Mouse (Mus musculus) MEL (cell line): ENCODE results near the gene Higd1b. TPM values are rescaled to one million over a fixed set of nuclear protein-coding genes. Genes with fewer than 3 reads are reported as not detected.

Experiments used
- DNase-seq: peaks from one replicate; pipeline ENCODE4 v3.0.0; 2011; ENCODE audit warnings: low read depth, low spot score
- H3K27ac ChIP-seq: 2 replicates; pipeline ENCODE4 v1.5.1; 2012; ENCODE audit warnings: low read depth, mild to moderate bottlenecking, control low read depth, low read length, moderate library complexity; ENCODE audit not compliant: control insufficient read depth
- H3K27me3 ChIP-seq, 2 experiments: fragments of 150-350 bp in 1 of 2; sonication (generic) in 1 of 2; 2 replicates each; pipeline ENCODE4 v1.6.1; 2012; ENCODE audit warnings: low read length in 2 of 2, mild to moderate bottlenecking in 2 of 2, improper control_type of control experiment in 1 of 2, moderate library complexity in 1 of 2; ENCODE audit not compliant: insufficient read depth in 2 of 2, control insufficient read depth in 1 of 2
- H3K36me3 ChIP-seq, 2 experiments: 2 replicates each; pipeline ENCODE4 v1.6.1; 2012 to 2014; ENCODE audit warnings: low read length in 2 of 2, improper control_type of control experiment in 1 of 2, inconsistent platforms in 1 of 2, mild to moderate bottlenecking in 1 of 2; ENCODE audit not compliant: insufficient read depth in 2 of 2, control insufficient read depth in 1 of 2
- H3K4me1 ChIP-seq, 2 experiments: fragments of 150-350 bp in 1 of 2; sonication (generic) in 1 of 2; 2 replicates each; pipeline ENCODE4 v1.6.1; 2012; ENCODE audit warnings: low read length in 2 of 2, improper control_type of control experiment in 1 of 2, mild to moderate bottlenecking in 1 of 2; ENCODE audit not compliant: insufficient read depth in 2 of 2, control insufficient read depth in 1 of 2
- H3K4me3 ChIP-seq, 2 experiments: fragments of 150-350 bp in 1 of 2; sonication (generic) in 1 of 2; 2 replicates each; pipeline ENCODE4 v1.5.1; 2012; ENCODE audit warnings: low read depth in 2 of 2, low read length in 2 of 2, mild to moderate bottlenecking in 2 of 2, moderate library complexity in 2 of 2, control low read depth in 1 of 2, improper control_type of control experiment in 1 of 2; ENCODE audit not compliant: control insufficient read depth in 1 of 2, insufficient read depth in 1 of 2
- H3K79me2 ChIP-seq: 2 replicates; pipeline ENCODE4 v1.6.1; 2012; ENCODE audit warnings: mild to moderate bottlenecking, low read length, moderate library complexity; ENCODE audit not compliant: control insufficient read depth, poor library complexity, insufficient read depth
- H3K9ac ChIP-seq: 2 replicates; pipeline ENCODE4 v1.6.1; 2012; ENCODE audit warnings: low read depth, mild to moderate bottlenecking, control low read depth, low read length, moderate library complexity; ENCODE audit not compliant: control insufficient read depth, poor library complexity, severe bottlenecking
- H3K9me3 ChIP-seq: fragments of 150-350 bp; sonication (generic); replicated peaks from 2 replicates; pipeline ENCODE4 v1.6.1; 2012; ENCODE audit warnings: mild to moderate bottlenecking, low read length, improper control_type of control experiment, moderate library complexity; ENCODE audit not compliant: insufficient read depth
- BHLHE40 ChIP-seq: IDR thresholded peaks from 2 replicates; pipeline ENCODE4 v1.6.1; 2012; ENCODE audit warnings: low read depth, mild to moderate bottlenecking, inconsistent platforms, low read length, improper control_type of control experiment, borderline replicate concordance
- CHD1 ChIP-seq: IDR thresholded peaks from 2 replicates; pipeline ENCODE4 v1.6.1; 2012; ENCODE audit warnings: low read depth, mild to moderate bottlenecking, inconsistent platforms, low read length, improper control_type of control experiment
- CTCF ChIP-seq, 3 experiments: IDR thresholded peaks in 2 of 3; conservative IDR thresholded peaks in 1 of 3; 2 replicates each; pipeline ENCODE4 v1.5.1; 2011 to 2012; ENCODE audit warnings: low read length in 3 of 3, low read depth in 2 of 3, mild to moderate bottlenecking in 2 of 3, improper control_type of control experiment in 1 of 3, inconsistent platforms in 1 of 3, mixed read lengths in 1 of 3, moderate library complexity in 1 of 3; ENCODE audit not compliant: control insufficient read depth in 1 of 3, insufficient read depth in 1 of 3, poor library complexity in 1 of 3, severe bottlenecking in 1 of 3
- E2F4 ChIP-seq: IDR thresholded peaks from 2 replicates; pipeline ENCODE4 v1.6.1; 2011; ENCODE audit warnings: low read depth, low read length, improper control_type of control experiment, borderline replicate concordance
- ELF1 ChIP-seq: IDR thresholded peaks from 2 replicates; pipeline ENCODE4 v1.6.1; 2014; ENCODE audit warnings: low read depth, mild to moderate bottlenecking, inconsistent platforms, low read length, improper control_type of control experiment, moderate library complexity
- EP300 ChIP-seq, 2 experiments: IDR thresholded peaks; 2 replicates each; pipeline ENCODE4 v1.6.1; 2011; ENCODE audit warnings: improper control_type of control experiment in 2 of 2, low read length in 2 of 2, low read depth in 1 of 2, mild to moderate bottlenecking in 1 of 2
- ETS1 ChIP-seq: IDR thresholded peaks from 2 replicates; pipeline ENCODE4 v1.6.1; 2012; ENCODE audit warnings: low read depth, mild to moderate bottlenecking, inconsistent platforms, low read length, improper control_type of control experiment, moderate library complexity
- GATA1 ChIP-seq: IDR thresholded peaks from 2 replicates; pipeline ENCODE4 v1.6.1; 2011; ENCODE audit warnings: low read depth, low read length, improper control_type of control experiment
- HCFC1 ChIP-seq: IDR thresholded peaks from 2 replicates; pipeline ENCODE4 v1.6.1; 2012; ENCODE audit warnings: low read depth, mild to moderate bottlenecking, inconsistent platforms, low read length, improper control_type of control experiment, moderate library complexity
- JUND ChIP-seq: IDR thresholded peaks from 2 replicates; pipeline ENCODE4 v1.6.1; 2011; ENCODE audit warnings: low read depth, mild to moderate bottlenecking, improper control_type of control experiment, low read length
- KAT2A ChIP-seq: conservative IDR thresholded peaks from 2 replicates; pipeline ENCODE4 v1.6.1; 2012; ENCODE audit warnings: low read depth, low read length, improper control_type of control experiment, inconsistent platforms
- MAFK ChIP-seq: IDR thresholded peaks from 2 replicates; pipeline ENCODE4 v1.6.1; 2011; ENCODE audit warnings: low read depth, mild to moderate bottlenecking, low read length, improper control_type of control experiment, borderline replicate concordance
- MAX ChIP-seq: IDR thresholded peaks from 2 replicates; pipeline ENCODE4 v1.6.1; 2011; ENCODE audit warnings: low read length, improper control_type of control experiment
- MEF2A ChIP-seq: IDR thresholded peaks from 2 replicates; pipeline ENCODE4 v1.6.1; 2014; ENCODE audit warnings: low read depth, mild to moderate bottlenecking, inconsistent platforms, low read length, improper control_type of control experiment; ENCODE audit not compliant: poor library complexity, insufficient replicate concordance, severe bottlenecking; ENCODE audit errors: extremely low read depth
- MXI1 ChIP-seq: IDR thresholded peaks from 2 replicates; pipeline ENCODE4 v1.6.1; 2011; ENCODE audit warnings: mild to moderate bottlenecking, low read depth, low read length, improper control_type of control experiment
- MYC ChIP-seq: IDR thresholded peaks from 2 replicates; pipeline ENCODE4 v1.6.1; 2011; ENCODE audit warnings: low read depth, mild to moderate bottlenecking, low read length, improper control_type of control experiment, moderate library complexity
- NELFE ChIP-seq: IDR thresholded peaks from 2 replicates; pipeline ENCODE4 v1.6.1; 2011; ENCODE audit warnings: low read depth, low read length, improper control_type of control experiment
- NRF1 ChIP-seq: IDR thresholded peaks from 2 replicates; pipeline ENCODE4 v1.6.1; 2014; ENCODE audit warnings: low read depth, mild to moderate bottlenecking, inconsistent platforms, low read length, improper control_type of control experiment, moderate library complexity; ENCODE audit not compliant: poor library complexity, insufficient read depth, severe bottlenecking
- POLR2A ChIP-seq, 2 experiments: IDR thresholded peaks; 2 replicates each; pipeline ENCODE4 v1.6.1; 2011 to 2012; ENCODE audit warnings: low read length in 2 of 2, mild to moderate bottlenecking in 2 of 2, control low read depth in 1 of 2, improper control_type of control experiment in 1 of 2, low read depth in 1 of 2, moderate library complexity in 1 of 2; ENCODE audit not compliant: control insufficient read depth in 1 of 2, insufficient read depth in 1 of 2, poor library complexity in 1 of 2
- POLR2AphosphoS2 ChIP-seq: IDR thresholded peaks from 2 replicates; pipeline ENCODE4 v1.6.1; 2011; ENCODE audit warnings: low read length, improper control_type of control experiment
- POLR2AphosphoS5 ChIP-seq: IDR thresholded peaks from 2 replicates; pipeline ENCODE4 v1.6.1; 2012; ENCODE audit warnings: low read depth, borderline replicate concordance, mild to moderate bottlenecking, inconsistent platforms, low read length, moderate library complexity, mixed read lengths
- RAD21 ChIP-seq: IDR thresholded peaks from 2 replicates; pipeline ENCODE4 v1.6.1; 2011; ENCODE audit warnings: mild to moderate bottlenecking, low read depth, low read length, improper control_type of control experiment
- RCOR1 ChIP-seq: IDR thresholded peaks from 2 replicates; pipeline ENCODE4 v1.6.1; 2012; ENCODE audit warnings: low read depth, mild to moderate bottlenecking, inconsistent platforms, low read length, improper control_type of control experiment
- SIN3A ChIP-seq: IDR thresholded peaks from 2 replicates; pipeline ENCODE4 v1.6.1; 2012; ENCODE audit warnings: low read length, improper control_type of control experiment, inconsistent platforms
- SMC3 ChIP-seq: IDR thresholded peaks from 2 replicates; pipeline ENCODE4 v1.6.1; 2011; ENCODE audit warnings: low read depth, low read length, improper control_type of control experiment
- TAL1 ChIP-seq: IDR thresholded peaks from 2 replicates; pipeline ENCODE4 v1.6.1; 2012; ENCODE audit warnings: mild to moderate bottlenecking, inconsistent platforms, low read length, moderate library complexity, mixed read lengths
- TBP ChIP-seq: IDR thresholded peaks from 2 replicates; pipeline ENCODE4 v1.8.0; 2011; ENCODE audit warnings: low read depth, low read length, improper control_type of control experiment
- TCF12 ChIP-seq: IDR thresholded peaks from 2 replicates; pipeline ENCODE4 v1.6.1; 2014; ENCODE audit warnings: low read depth, mild to moderate bottlenecking, inconsistent platforms, low read length, improper control_type of control experiment, moderate library complexity
- UBTF ChIP-seq: IDR thresholded peaks from 2 replicates; pipeline ENCODE4 v1.6.1; 2012; ENCODE audit warnings: low read depth, mild to moderate bottlenecking, inconsistent platforms, low read length, improper control_type of control experiment, moderate library complexity, borderline replicate concordance; ENCODE audit not compliant: insufficient read depth
- USF1 ChIP-seq: IDR thresholded peaks from 2 replicates; pipeline ENCODE4 v1.6.1; 2014; ENCODE audit warnings: low read depth, mild to moderate bottlenecking, inconsistent platforms, low read length, improper control_type of control experiment, moderate library complexity
- USF2 ChIP-seq, 2 experiments: IDR thresholded peaks; 2 replicates each; pipeline ENCODE4 v1.6.1; 2011 to 2012; ENCODE audit warnings: improper control_type of control experiment in 2 of 2, low read length in 2 of 2, borderline replicate concordance in 1 of 2, inconsistent platforms in 1 of 2, low read depth in 1 of 2, mild to moderate bottlenecking in 1 of 2; ENCODE audit not compliant: insufficient read depth in 1 of 2
- ZC3H11A ChIP-seq: IDR thresholded peaks from 2 replicates; pipeline ENCODE4 v1.6.1; 2012; ENCODE audit warnings: low read depth, mild to moderate bottlenecking, inconsistent platforms, low read length, improper control_type of control experiment
- ZKSCAN1 ChIP-seq: IDR thresholded peaks from 2 replicates; pipeline ENCODE4 v1.6.1; 2012; ENCODE audit warnings: low read depth, mild to moderate bottlenecking, inconsistent platforms, low read length, improper control_type of control experiment, moderate library complexity
- ZMIZ1 ChIP-seq: IDR thresholded peaks from 2 replicates; pipeline ENCODE4 v1.6.1; 2012; ENCODE audit warnings: low read depth, mild to moderate bottlenecking, inconsistent platforms, low read length, improper control_type of control experiment, moderate library complexity
- ZNF384 ChIP-seq: IDR thresholded peaks from 2 replicates; pipeline ENCODE4 v1.6.1; 2012; ENCODE audit warnings: low read depth, mild to moderate bottlenecking, inconsistent platforms, low read length, improper control_type of control experiment
- polyA plus RNA-seq, 2 experiments: library from polyadenylated mRNA; stranded (reverse) in 1 of 2; unstranded in 1 of 2; fragments of >175 nt in 1 of 2; fragments of >200 nt in 1 of 2; gene quantifications; 2 replicates each; pipeline versions ENCODE4 v1.2.1 to v1.2.4; 2012; ENCODE audit warnings: low replicate concordance in 2 of 2, low read depth in 1 of 2; ENCODE audit not compliant: insufficient read length in 2 of 2, insufficient read depth in 1 of 2, missing spikeins in 1 of 2
- total RNA-seq: library from RNA; depleted of rRNA; stranded (reverse); fragments of 300-350 nt; gene quantifications from 2 replicates; pipeline ENCODE4 v1.2.3, GENCODE M21; 2012

Higd1b gene
- total and polyA plus RNA-seq, 3 experiments, result not detected

- Histone ChIP-seq H3K9ac (no peak within 1 kb of the TSS), H3K4me3 (no peak within 1 kb of the TSS), H3K9me3 (no peaks in the 10 kb centered on the region), H3K27me3 (no peaks in the 10 kb centered on the region), H3K27ac (no peak within 1 kb of the TSS), H3K4me1 (peaks cover 0 to 22% of the 10 kb centered on the region in 2 experiments; a peak in 3 of 4 replicates), H3K36me3 (peaks cover 0 to 15% of the 10 kb centered on the region in 2 experiments; a peak in 2 of 4 replicates), H3K79me2 (peaks cover 11% of the 10 kb centered on the region)
- TF ChIP-seq SMC3 (no peak; the same call in 1 of the 2 replicates), TAL1 (no peak), SIN3A (peak; percentile 59; the same call in 1 of the 2 replicates), BHLHE40 (no peak), ZNF384 (no peak), RAD21 (no peak), ELF1 (no peak), CHD1 (no peak), GATA1 (peak; percentile 39), POLR2AphosphoS5 (no peak), UBTF (no peak), ZC3H11A (no peak), NELFE (no peak), TCF12 (0 out of 2 replicates have a peak, but pooled peaks have one; percentile 13), ZKSCAN1 (no peak), POLR2AphosphoS2 (no peak), ZMIZ1 (no peak), MXI1 (peak; percentile 38; the same call in 1 of the 2 replicates), MAFK (no peak), E2F4 (no peak), USF1 (no peak), MAX (no peak), EP300 (IDR thresholded peaks at IDR 0.05; ENCODE audit: low read depth in 1 of 2, low read length in 2 of 2) (0 out of 4 replicates have a peak, but pooled peaks of 1 of the 2 experiments have one; percentile 20), USF2 (IDR thresholded peaks at IDR 0.05; ENCODE audit: borderline replicate concordance in 1 of 2, insufficient read depth in 1 of 2, low read depth in 1 of 2, low read length in 2 of 2) (no peak), MYC (no peak), KAT2A (no peak), RCOR1 (no peak; the same call in 1 of the 2 replicates), HCFC1 (no peak), CTCF (IDR thresholded peaks at IDR 0.05 in 2 of 3, conservative IDR thresholded peaks at IDR 0.05 in 1 of 3; ENCODE audit: control insufficient read depth in 1 of 3, insufficient read depth in 1 of 3, low read depth in 2 of 3, low read length in 3 of 3, poor library complexity in 1 of 3, severe bottlenecking in 1 of 3) (no peak), MEF2A (peak; percentile 76), NRF1 (no peak), JUND (no peak), ETS1 (peak; percentile 75), POLR2A (IDR thresholded peaks at IDR 0.05; ENCODE audit: control insufficient read depth in 1 of 2, insufficient read depth in 1 of 2, low read depth in 1 of 2, low read length in 2 of 2, poor library complexity in 1 of 2) (no peak), TBP (no peak)
- peak; percentile 56 for DNase-seq
Observed at GRCm38 (mm10) chr11:102884616-102885219, 49.1 kb downstream of the Higd1b start, which contains the start of gene Fam187a. Fam187a (plus strand) TSS chr11:102885169.
